Mouse (Mus musculus) T-helper 2 cell (primary cell): ENCODE measurements at regions not wholly inside any gene's neighbourhood (a gene's known extent, or its start where the extent isn't known, plus 50 kb on each side); places are given as distances from the start of the nearest gene placed in this dataset.

ENCODE experiments used
- in situ Hi-C: fragments of 300-600 bp; cut with MboI, MseI; formaldehyde crosslinking; loops from one replicate; pipeline ENCODE4 v1.15.1; 2025; ENCODE audit warnings: high pct_unique_total_duplicates

GRCm38 (mm10) chr8:26872815-26873214 is 104.3 kb upstream of the Zfp703 start:
- in situ Hi-C loops, result no loop called here

DNA sequence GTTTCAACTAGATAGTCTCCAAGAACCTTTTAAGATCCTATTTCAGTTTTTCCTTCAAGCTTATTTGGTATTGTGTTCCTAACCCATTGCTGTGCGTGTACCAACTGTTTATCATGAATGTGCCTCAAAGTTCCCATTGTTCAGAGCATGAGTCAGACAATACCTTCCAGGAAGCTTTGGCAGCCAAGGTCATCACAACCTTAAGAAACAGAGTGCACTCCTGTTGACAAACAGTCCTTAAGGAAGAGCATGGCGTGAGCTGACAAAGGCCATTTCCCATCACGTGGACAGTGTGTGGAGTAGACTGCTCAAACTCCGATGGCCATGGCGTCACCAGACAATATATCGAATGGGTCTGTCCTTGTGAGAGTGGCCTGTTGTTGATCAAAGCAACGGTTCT is 96.9 kb upstream of the Zfp703 start:
- in situ Hi-C loops, result no loop called here

DNA sequence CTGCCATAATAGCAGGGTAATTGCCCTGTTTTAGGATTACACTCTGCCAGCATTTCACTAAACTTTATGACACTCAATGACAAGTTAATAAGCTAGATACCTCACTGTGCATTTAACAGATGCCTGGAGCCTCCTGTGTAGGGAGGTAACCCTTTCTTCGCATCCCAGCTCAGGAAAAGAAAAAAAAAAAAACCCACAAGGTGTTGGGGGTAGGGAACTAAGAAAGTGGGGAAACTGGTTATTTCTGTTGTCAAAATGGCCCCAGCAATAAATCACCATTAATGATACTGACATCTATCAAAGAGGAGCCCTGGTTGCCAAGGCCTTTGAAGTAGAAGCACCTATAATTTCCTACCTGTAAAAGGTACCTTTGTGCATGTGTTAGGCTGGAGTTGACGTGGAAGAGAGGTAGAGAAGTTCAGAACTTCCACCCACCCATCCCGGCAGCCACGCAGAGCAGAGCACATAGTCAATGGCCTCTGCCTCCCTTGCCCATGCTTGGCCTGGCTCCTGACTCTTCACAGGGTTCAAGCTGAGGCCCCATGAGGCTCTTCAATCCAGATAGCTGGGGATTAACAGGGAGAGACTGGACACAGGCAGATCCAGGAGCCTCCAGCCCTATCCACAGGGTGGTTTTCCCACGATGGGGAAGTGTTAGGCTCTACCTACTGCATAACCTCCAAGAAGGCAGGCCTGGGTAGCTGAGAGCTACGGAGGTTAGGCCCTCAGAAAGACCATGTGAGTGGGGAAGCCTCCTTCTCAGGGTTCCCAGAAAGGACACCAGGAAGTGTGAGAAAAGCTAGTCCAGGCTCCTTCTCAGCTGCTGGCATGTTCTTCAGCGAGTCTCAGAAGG is 95.6 kb upstream of the Zfp703 start:
- in situ Hi-C loops, result no loop called here

GRCm38 (mm10) chr8:26882616-26883015 is 94.5 kb upstream of the Zfp703 start:
- in situ Hi-C loops, result no loop called here

- in situ Hi-C loops, result no loop called here
These were observed 93.8 kb upstream of the Zfp703 start for GRCm38 (mm10) chr8:26883285-26883684.

- in situ Hi-C loops, result no loop called here
These were observed 93.4 kb upstream of the Zfp703 start for GRCm38 (mm10) chr8:26883770-26884169.

DNA sequence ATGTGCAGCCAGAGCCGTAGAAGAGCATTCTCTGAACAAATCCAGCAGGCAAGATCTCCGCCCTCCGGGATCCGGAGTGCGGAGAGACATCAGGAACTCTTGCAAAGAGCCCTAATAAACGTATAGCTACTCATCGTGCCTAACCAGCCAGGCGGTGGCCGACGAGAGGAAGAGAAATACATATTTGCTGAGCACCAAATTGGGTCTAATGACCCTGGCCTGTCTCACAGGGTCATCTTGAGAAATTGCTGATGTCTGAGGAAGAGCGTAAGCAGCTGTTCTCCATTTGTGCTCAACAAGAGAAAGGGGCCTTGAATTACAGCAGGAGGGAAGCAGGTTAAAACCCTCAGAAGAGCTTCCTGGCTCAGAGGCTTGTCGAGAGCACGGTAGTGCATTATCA is 92.8 kb upstream of the Zfp703 start:
- in situ Hi-C loops, result no loop called here

- in situ Hi-C loops, result no loop called here
These were observed 91.8 kb upstream of the Zfp703 start for GRCm38 (mm10) chr8:26885365-26885764.

GRCm38 (mm10) chr8:26886783-26887486 is 90.2 kb upstream of the Zfp703 start:
- in situ Hi-C loops, result no loop called here

GRCm38 (mm10) chr8:26887551-26887950 is 89.6 kb upstream of the Zfp703 start:
- in situ Hi-C loops, result no loop called here

DNA sequence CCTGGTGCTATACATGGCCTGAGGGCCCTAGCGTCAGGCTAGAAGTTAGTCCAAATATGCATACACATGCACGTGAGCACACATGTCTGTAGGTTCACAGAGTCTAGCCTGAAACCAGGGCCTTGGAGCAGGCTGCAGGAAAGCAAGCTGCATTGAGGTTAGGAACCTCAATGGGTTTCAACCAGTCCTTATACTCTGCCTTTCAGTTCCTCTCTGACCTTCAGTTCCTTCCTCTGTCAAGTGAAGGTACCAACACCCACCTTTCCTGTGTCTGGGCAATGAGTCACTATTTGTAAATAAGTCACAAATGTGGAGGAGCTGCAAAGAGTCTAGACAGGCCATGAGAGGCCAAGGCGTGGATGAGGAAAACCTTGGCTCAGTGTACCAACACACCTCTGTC is 89.1 kb upstream of the Zfp703 start:
- in situ Hi-C loops, result no loop called here

DNA sequence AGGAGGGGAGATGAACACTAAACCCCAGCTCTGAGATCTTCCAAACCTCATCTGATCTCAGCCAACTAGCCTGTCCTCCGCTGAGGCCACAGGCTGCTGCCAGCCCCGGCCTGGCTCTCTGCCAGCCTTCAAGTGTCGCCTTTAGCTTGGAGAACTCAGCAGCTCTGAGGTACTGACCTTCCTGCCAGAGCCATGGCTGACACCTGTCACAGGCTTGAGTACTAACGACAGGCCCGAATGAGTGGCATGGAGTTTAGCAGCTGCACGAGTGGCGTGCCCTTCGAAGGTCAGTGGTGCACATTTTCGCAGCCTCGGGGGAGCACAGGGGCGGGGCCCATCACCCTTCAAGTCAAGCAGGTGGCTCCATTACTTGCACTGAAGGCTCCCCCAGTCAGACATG is 85.2 kb upstream of the Zfp703 start:
- in situ Hi-C loops, result no loop called here

- in situ Hi-C loops, result no loop called here
These were observed 84.7 kb upstream of the Zfp703 start for GRCm38 (mm10) chr8:26892380-26892779.

DNA sequence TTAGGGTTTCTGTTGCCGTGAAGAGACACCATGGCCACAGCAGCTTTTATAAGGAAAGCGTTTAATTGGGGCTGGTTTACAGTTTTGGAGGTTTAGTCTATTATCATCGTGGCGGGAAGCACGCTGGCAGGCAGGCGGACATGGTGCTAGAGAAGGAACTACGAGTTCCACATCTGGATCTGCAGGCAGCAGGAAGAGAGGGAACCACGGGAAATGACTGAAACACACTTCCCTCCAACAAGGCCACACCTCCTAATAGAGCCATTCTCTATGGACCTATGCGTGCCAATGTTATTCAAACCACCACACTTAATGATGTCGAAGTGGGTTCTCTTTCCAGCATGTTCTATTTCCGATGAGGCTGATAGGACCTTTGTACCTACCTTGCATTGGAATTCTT is 81.3 kb upstream of the Zfp703 start:
- in situ Hi-C loops, result no loop called here

DNA sequence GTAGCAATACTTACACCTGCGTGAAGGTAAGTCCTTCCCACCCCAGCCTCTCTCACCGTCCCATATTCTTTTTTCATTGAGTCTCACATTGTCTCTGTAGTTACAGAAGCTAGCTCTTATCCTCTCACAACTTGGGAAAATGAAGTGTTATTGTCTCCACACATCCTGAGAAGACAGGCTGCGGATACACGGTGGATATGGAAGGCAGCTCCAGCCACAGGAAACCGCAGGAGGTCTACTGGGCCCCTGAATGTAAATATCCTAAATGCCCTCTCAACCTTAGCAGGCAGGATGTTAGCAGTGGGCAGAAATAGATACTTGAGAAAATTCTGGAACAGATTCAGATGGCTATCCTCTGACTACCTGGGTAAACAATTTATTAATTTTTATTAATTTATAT is 73.8 kb upstream of the Zfp703 start:
- in situ Hi-C loops, result no loop called here

- in situ Hi-C loops, result no loop called here
These were observed 70.9 kb upstream of the Zfp703 start for GRCm38 (mm10) chr8:26906257-26906656.

DNA sequence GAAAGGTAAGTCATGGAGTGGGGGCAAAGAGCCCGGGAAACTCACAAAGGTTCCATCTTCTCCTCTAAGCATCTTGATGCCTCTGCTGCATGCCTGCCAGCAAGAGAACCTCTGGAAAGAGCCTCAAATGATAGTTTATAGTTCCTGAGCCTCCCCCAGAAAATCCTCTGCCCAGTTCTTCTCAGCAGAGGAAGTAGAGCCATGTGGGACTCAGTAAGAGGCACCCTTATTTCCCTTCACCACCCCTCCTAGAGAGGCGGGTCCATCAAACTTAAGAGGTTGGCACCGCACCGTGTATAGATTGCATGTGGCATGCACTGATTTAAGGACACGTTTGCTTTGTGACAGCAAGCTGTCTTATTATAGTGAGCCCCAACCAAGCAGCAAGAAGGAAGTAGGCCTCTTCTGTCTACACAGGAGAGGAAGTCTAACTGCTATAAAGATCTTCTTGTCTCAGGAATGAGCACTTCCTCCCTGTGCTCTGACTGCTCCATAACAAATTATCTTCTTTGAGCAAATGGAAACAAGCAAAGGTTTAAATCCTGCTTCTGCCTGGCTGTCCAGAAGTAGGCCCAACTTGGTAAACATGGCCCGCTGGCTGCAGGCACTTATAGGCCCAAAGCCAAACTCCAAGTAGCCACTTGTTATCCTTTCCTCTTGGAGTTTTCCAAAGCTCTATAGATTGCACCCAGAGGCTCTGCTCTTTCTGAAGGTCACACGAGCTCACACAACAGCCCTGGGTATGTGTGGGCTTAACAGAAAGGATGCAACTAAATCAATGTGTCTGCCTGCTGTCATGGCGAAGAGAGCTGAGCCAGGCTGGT is 69.6 kb upstream of the Zfp703 start:
- in situ Hi-C loops, result no loop called here

GRCm38 (mm10) chr8:26910186-26910585 is 66.9 kb upstream of the Zfp703 start:
- in situ Hi-C loops, result no loop called here

- in situ Hi-C loops, result no loop called here
These were observed 63.3 kb upstream of the Zfp703 start for GRCm38 (mm10) chr8:26913562-26914529.

DNA sequence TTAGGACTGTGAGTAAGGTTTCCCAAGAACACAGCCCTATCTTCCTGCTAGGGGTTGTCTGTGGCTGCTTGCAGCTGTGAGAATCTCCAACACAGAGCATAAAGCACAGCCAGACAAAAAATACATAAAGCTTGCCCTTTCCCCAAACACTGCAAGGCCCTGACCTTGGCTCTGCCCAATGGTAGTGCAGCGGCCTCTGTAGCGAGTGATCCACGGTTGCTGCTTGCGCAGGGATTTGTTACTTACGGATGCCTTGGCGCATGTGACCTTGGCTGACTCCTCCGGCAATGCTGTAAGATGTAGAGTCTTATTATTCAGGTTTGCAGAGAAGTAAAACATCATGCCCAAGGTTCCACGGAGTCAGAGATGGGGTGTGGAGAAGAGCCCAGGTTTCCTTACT is 61.4 kb upstream of the Zfp703 start:
- in situ Hi-C loops, result no loop called here

- in situ Hi-C loops, result no loop called here
These were observed 55.5 kb upstream of the Zfp703 start for GRCm38 (mm10) chr8:26921531-26922177.
